Mouse (Mus musculus) heart, embryonic 11.5 days (tissue): ENCODE data around the gene Fam114a1. TPM values are rescaled to one million over a fixed set of nuclear protein-coding genes. Genes with fewer than 3 reads are reported as not detected.

Source experiments
- ATAC-seq: fragments of 200-750 bp; cut with Nextera tagmentation; replicated peaks from 2 replicates; pipeline ENCODE4 v1.8.0; 2017; ENCODE audit warnings: moderate library complexity; ENCODE audit not compliant: insufficient number of reproducible peaks, low FRiP score, low TSS enrichment
- H3K27ac ChIP-seq: fragments of 300-500 bp; sonication (generic); 2 replicates; pipeline ENCODE4 v1.5.1; 2014; ENCODE audit warnings: mild to moderate bottlenecking, low read depth, low read length
- H3K27me3 ChIP-seq: fragments of 300-500 bp; sonication (generic); 2 replicates; pipeline ENCODE4 v1.6.1; 2014; ENCODE audit warnings: mild to moderate bottlenecking, low read length, mixed read lengths; ENCODE audit not compliant: control insufficient read depth, insufficient read depth
- H3K36me3 ChIP-seq: fragments of 300-500 bp; sonication (generic); 2 replicates; pipeline ENCODE4 v1.6.1; 2014; ENCODE audit warnings: mild to moderate bottlenecking, low read length, moderate library complexity, mixed read lengths; ENCODE audit not compliant: control insufficient read depth, insufficient read depth
- H3K4me1 ChIP-seq: fragments of 300-500 bp; sonication (generic); 2 replicates; pipeline ENCODE4 v1.6.1; 2014; ENCODE audit warnings: low read length; ENCODE audit not compliant: control insufficient read depth, insufficient read depth
- H3K4me2 ChIP-seq: fragments of 300-500 bp; sonication (generic); 2 replicates; pipeline ENCODE4 v1.6.1; 2014; ENCODE audit warnings: mild to moderate bottlenecking, moderate library complexity
- H3K4me3 ChIP-seq: fragments of 300-500 bp; sonication (generic); 2 replicates; pipeline ENCODE4 v1.5.1; 2014; ENCODE audit warnings: low read depth, low read length
- H3K9ac ChIP-seq: fragments of 300-500 bp; sonication (generic); 2 replicates; pipeline ENCODE4 v1.6.1; 2014; ENCODE audit warnings: mild to moderate bottlenecking, low read depth, low read length, moderate library complexity
- H3K9me3 ChIP-seq: fragments of 300-500 bp; sonication (generic); replicated peaks from 2 replicates; pipeline ENCODE4 v1.6.1; 2016; ENCODE audit warnings: low read length; ENCODE audit not compliant: control insufficient read depth
- WGBS: fragments of 180-500 bp; shearing (Covaris S2); extraction: QIAGEN DNeasy Blood & Tissue Kit; methylation state at CpG from one replicate; pipeline ENCODE4 v1.1.7; 2014; ENCODE audit not compliant: insufficient replicate concordance; 5-methylcytosine and 5-hydroxymethylcytosine counted together
- polyA plus RNA-seq: library from polyadenylated mRNA; unstranded; fragments of >200 nt; fragmentation: Nextera tagmentation; extraction: Ambion mirVana; gene quantifications from 2 replicates; pipeline ENCODE4 v1.2.1, GENCODE M21; 2014

The Fam114a1 gene
- polyA plus RNA-seq, 1 experiment from 2014 or later: 36.4 TPM

GRCm38 (mm10) chr5:65019109-65019508 is 49.2 kb downstream of the Fam114a1 start:
- Histone ChIP-seq H3K4me2 (no peak overlapping the region), H3K9me3 (no peaks in the 10 kb centered on the region), H3K4me3 (no peak overlapping the region), H3K36me3 (peaks cover 13% of the 10 kb centered on the region), H3K9ac (no peak overlapping the region), H3K27ac (no peak overlapping the region), H3K4me1 (no peaks in the 10 kb centered on the region), H3K27me3 (no peaks in the 10 kb centered on the region)
- ATAC-seq: no peak
- WGBS: 72% methylated on average over 8 of the region's 8 CpGs

GRCm38 (mm10) chr5:65019823-65020222 is 50.0 kb downstream of the Fam114a1 start:
- Histone ChIP-seq H3K9ac (no peak overlapping the region), H3K27ac (no peak overlapping the region), H3K36me3 (peaks cover 13% of the 10 kb centered on the region), H3K4me3 (no peak overlapping the region), H3K27me3 (no peaks in the 10 kb centered on the region), H3K4me2 (no peak overlapping the region), H3K4me1 (no peaks in the 10 kb centered on the region), H3K9me3 (no peaks in the 10 kb centered on the region)
- WGBS: 67% methylated on average over 7 of the region's 7 CpGs
- no peak for ATAC-seq

GRCm38 (mm10) chr5:65022006-65022405 is 52.1 kb downstream of the Fam114a1 start:
- Histone ChIP-seq H3K27ac (no peak overlapping the region), H3K4me1 (no peaks in the 10 kb centered on the region), H3K36me3 (peaks cover 13% of the 10 kb centered on the region), H3K9me3 (no peaks in the 10 kb centered on the region), H3K4me3 (no peak overlapping the region), H3K27me3 (no peaks in the 10 kb centered on the region), H3K9ac (no peak overlapping the region), H3K4me2 (no peak overlapping the region)
- 90% methylated on average over 4 of the region's 4 CpGs for WGBS
- no peak for ATAC-seq

- no peak overlapping the region for H3K4me3 ChIP-seq
- H3K27ac ChIP-seq: no peak overlapping the region
- no peak overlapping the region for H3K9ac ChIP-seq
- 74% methylated on average over 2 of the region's 2 CpGs for WGBS
- H3K9me3 ChIP-seq: no peaks in the 10 kb centered on the region
- no peak overlapping the region for H3K4me2 ChIP-seq
- no peaks in the 10 kb centered on the region for H3K4me1 ChIP-seq
- H3K27me3 ChIP-seq: no peaks in the 10 kb centered on the region
- peaks cover 13% of the 10 kb centered on the region for H3K36me3 ChIP-seq
- no peak for ATAC-seq
These were observed 54.8 kb downstream of the Fam114a1 start for GRCm38 (mm10) chr5:65024641-65025040.

GRCm38 (mm10) chr5:65025916-65026315 is 56.0 kb downstream of the Fam114a1 start:
- no peak for ATAC-seq
- Histone ChIP-seq H3K4me2 (no peak overlapping the region), H3K36me3 (peaks cover 13% of the 10 kb centered on the region), H3K4me3 (no peak overlapping the region), H3K27ac (no peak overlapping the region), H3K4me1 (no peaks in the 10 kb centered on the region), H3K9ac (no peak overlapping the region), H3K9me3 (no peaks in the 10 kb centered on the region), H3K27me3 (no peaks in the 10 kb centered on the region)
- 61% methylated on average over 6 of the region's 6 CpGs for WGBS

GRCm38 (mm10) chr5:65026776-65027175 is 56.9 kb downstream of the Fam114a1 start:
- Histone ChIP-seq H3K4me2 (no peak overlapping the region), H3K4me3 (no peak overlapping the region), H3K27ac (no peak overlapping the region), H3K4me1 (no peaks in the 10 kb centered on the region), H3K9ac (no peak overlapping the region), H3K9me3 (no peaks in the 10 kb centered on the region), H3K36me3 (peaks cover 9% of the 10 kb centered on the region), H3K27me3 (no peaks in the 10 kb centered on the region)
- WGBS: 74% methylated on average over 9 of the region's 9 CpGs
- ATAC-seq: no peak

GRCm38 (mm10) chr5:65028019-65028418 is 58.1 kb downstream of the Fam114a1 start:
- ATAC-seq: no peak
- H3K36me3 ChIP-seq: peaks cover under 1% of the 10 kb centered on the region
- WGBS: 57% methylated on average over 9 of the region's 9 CpGs
- H3K9ac ChIP-seq: no peak overlapping the region
- no peak overlapping the region for H3K4me3 ChIP-seq
- no peaks in the 10 kb centered on the region for H3K4me1 ChIP-seq
- H3K4me2 ChIP-seq: no peak overlapping the region
- no peak overlapping the region for H3K27ac ChIP-seq
- no peaks in the 10 kb centered on the region for H3K9me3 ChIP-seq
- no peaks in the 10 kb centered on the region for H3K27me3 ChIP-seq

- 82% methylated on average over 13 of the region's 13 CpGs for WGBS
- no peak overlapping the region for H3K9ac ChIP-seq
- no peaks in the 10 kb centered on the region for H3K36me3 ChIP-seq
- H3K27me3 ChIP-seq: no peaks in the 10 kb centered on the region
- H3K4me3 ChIP-seq: no peak overlapping the region
- no peaks in the 10 kb centered on the region for H3K4me1 ChIP-seq
- no peaks in the 10 kb centered on the region for H3K9me3 ChIP-seq
- ATAC-seq: no peak
- H3K4me2 ChIP-seq: no peak overlapping the region
- H3K27ac ChIP-seq: no peak overlapping the region
These were observed 66.7 kb downstream of the Fam114a1 start for GRCm38 (mm10) chr5:65036597-65036996.

GRCm38 (mm10) chr5:65038305-65038704 is 68.4 kb downstream of the Fam114a1 start:
- H3K4me3 ChIP-seq: no peak overlapping the region
- H3K27me3 ChIP-seq: no peaks in the 10 kb centered on the region
- no peaks in the 10 kb centered on the region for H3K9me3 ChIP-seq
- 0 out of 2 replicates have a peak overlapping the region, but pooled peaks have one; percentile 3 for H3K27ac ChIP-seq
- no peak overlapping the region for H3K9ac ChIP-seq
- H3K4me1 ChIP-seq: no peaks in the 10 kb centered on the region
- ATAC-seq: no peak
- H3K36me3 ChIP-seq: no peaks in the 10 kb centered on the region
- no peak overlapping the region for H3K4me2 ChIP-seq
- WGBS: 82% methylated on average over 9 of the region's 9 CpGs
